Mouse (Mus musculus) liver, embryonic 11.5 days (tissue): ENCODE results near the gene Strn. TPM values are rescaled to one million over a fixed set of nuclear protein-coding genes. Genes with fewer than 3 reads are reported as not detected.

Experiments
- ATAC-seq: fragments of 200-750 bp; cut with Nextera tagmentation; replicated peaks from 2 replicates; pipeline ENCODE4 v1.8.0; 2017; ENCODE audit warnings: moderate number of reproducible peaks, mild to moderate bottlenecking, moderate TSS enrichment, moderate library complexity; ENCODE audit not compliant: low FRiP score
- DNase-seq: peaks from one replicate; pipeline ENCODE4 v3.0.0-alpha.2; 2017; ENCODE audit warnings: low spot score
- H3K27ac ChIP-seq: fragments of 300-500 bp; sonication (generic); 2 replicates; pipeline ENCODE4 v1.5.1; 2014; ENCODE audit warnings: mild to moderate bottlenecking, low read depth, low read length, control low read depth
- H3K27me3 ChIP-seq: fragments of 300-500 bp; sonication (generic); replicated peaks from 2 replicates; pipeline ENCODE4 v1.6.1; 2014; ENCODE audit warnings: low read length, mixed read lengths; ENCODE audit not compliant: control insufficient read depth, insufficient read depth
- H3K36me3 ChIP-seq: fragments of 300-500 bp; sonication (generic); 2 replicates; pipeline ENCODE4 v1.6.1; 2014; ENCODE audit warnings: mild to moderate bottlenecking, low read length, moderate library complexity, mixed read lengths; ENCODE audit not compliant: control insufficient read depth, insufficient read depth
- H3K4me1 ChIP-seq: fragments of 300-500 bp; sonication (generic); replicated peaks from 2 replicates; pipeline ENCODE4 v1.6.1; 2014; ENCODE audit warnings: low read length, mixed read lengths; ENCODE audit not compliant: control insufficient read depth, insufficient read depth
- H3K4me2 ChIP-seq: fragments of 300-500 bp; sonication (generic); 2 replicates; pipeline ENCODE4 v1.6.1; 2014; ENCODE audit warnings: mild to moderate bottlenecking, control low read depth, moderate library complexity
- H3K4me3 ChIP-seq: fragments of 300-500 bp; sonication (generic); 2 replicates; pipeline ENCODE4 v1.5.1; 2014; ENCODE audit warnings: low read depth, low read length, control low read depth
- H3K9ac ChIP-seq: fragments of 300-500 bp; sonication (generic); 2 replicates; pipeline ENCODE4 v1.6.1; 2014; ENCODE audit warnings: low read depth, low read length, control low read depth
- H3K9me3 ChIP-seq: fragments of 300-500 bp; sonication (generic); 2 replicates; pipeline ENCODE4 v1.6.1; 2016; ENCODE audit warnings: low read length, inconsistent platforms, mixed read lengths; ENCODE audit not compliant: control insufficient read depth
- WGBS: fragments of 180-500 bp; shearing (Covaris S2); extraction: QIAGEN DNeasy Blood & Tissue Kit; methylation state at CpG from one replicate; pipeline ENCODE4 v1.1.7; 2014; 5-methylcytosine and 5-hydroxymethylcytosine counted together
- polyA plus RNA-seq: library from polyadenylated mRNA; unstranded; fragments of >200 nt; fragmentation: Nextera tagmentation; extraction: Ambion mirVana; gene quantifications from 2 replicates; pipeline ENCODE4 v1.2.1, GENCODE M21; 2014

Strn gene
- polyA plus RNA-seq, 1 experiment from 2014 or later = 6.8 TPM

- no peak for DNase-seq
- Histone ChIP-seq H3K4me1 (no peaks in the 10 kb centered on the region), H3K36me3 (peaks cover 4% of the 10 kb centered on the region), H3K27ac (no peak overlapping the region), H3K9ac (no peak overlapping the region), H3K27me3 (no peaks in the 10 kb centered on the region), H3K9me3 (no peaks in the 10 kb centered on the region), H3K4me2 (no peak overlapping the region), H3K4me3 (no peak overlapping the region)
- ATAC-seq = no peak
- WGBS = 85% methylated on average over 17 of the region's 17 CpGs
These were observed 16.1 kb upstream of the Strn start for GRCm38 (mm10) chr17:78752938-78753655.

DNA sequence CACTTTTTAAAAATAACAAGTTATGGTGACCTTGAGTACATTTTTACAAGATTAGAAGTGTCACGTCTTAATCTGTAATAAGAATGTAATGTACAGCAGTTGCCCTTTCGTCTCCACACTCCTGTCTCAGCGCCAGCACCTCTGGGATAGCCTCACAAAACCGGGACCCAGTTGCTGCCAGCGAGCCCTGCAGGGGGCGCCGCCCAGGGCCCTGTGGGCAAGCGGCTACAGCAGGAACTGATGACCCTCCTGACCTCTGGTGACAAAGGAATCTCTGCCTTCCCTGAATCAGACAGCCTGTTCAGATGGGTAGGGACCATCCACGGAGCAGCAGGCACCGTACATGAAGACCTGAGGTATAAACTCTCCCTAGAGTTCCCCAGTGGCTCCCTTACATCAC is 15.1 kb upstream of the Strn start:
- WGBS = 70% methylated on average over 10 of the region's 10 CpGs
- H3K9me3 ChIP-seq = no peaks in the 10 kb centered on the region

GRCm38 (mm10) chr17:78748440-78748839 is 11.4 kb upstream of the Strn start:
- ATAC-seq (no peak), DNase-seq (no peak)
- Histone ChIP-seq H3K4me1 (no peaks in the 10 kb centered on the region), H3K27me3 (no peaks in the 10 kb centered on the region), H3K27ac (no peak overlapping the region), H3K36me3 (peaks cover 4% of the 10 kb centered on the region), H3K4me2 (no peak overlapping the region), H3K4me3 (no peak overlapping the region), H3K9ac (no peak overlapping the region), H3K9me3 (no peaks in the 10 kb centered on the region)
- 85% methylated on average over 9 of the region's 9 CpGs for WGBS

More for the DNA sequence above, 15.1 kb upstream of the Strn start:
- no peak overlapping the region for H3K4me3 ChIP-seq
- ATAC-seq = no peak
- no peak overlapping the region for H3K4me2 ChIP-seq
- H3K27ac ChIP-seq = no peak overlapping the region
- H3K27me3 ChIP-seq = no peaks in the 10 kb centered on the region
- H3K9ac ChIP-seq = no peak overlapping the region
- H3K4me1 ChIP-seq = no peaks in the 10 kb centered on the region
- DNase-seq = no peak
- peaks cover 4% of the 10 kb centered on the region for H3K36me3 ChIP-seq

GRCm38 (mm10) chr17:78738416-78738815 is 1.4 kb upstream of the Strn start:
- no peaks in the 10 kb centered on the region for H3K27me3 ChIP-seq
- H3K27ac ChIP-seq = no peak overlapping the region
- peaks cover 17% of the 10 kb centered on the region for H3K4me1 ChIP-seq
- no peak for ATAC-seq
- no peak overlapping the region for H3K9ac ChIP-seq
- H3K4me3 ChIP-seq = no peak overlapping the region
- WGBS = 44% methylated on average over 1 of the region's 1 CpGs
- no peaks in the 10 kb centered on the region for H3K9me3 ChIP-seq
- H3K36me3 ChIP-seq = no peaks in the 10 kb centered on the region
- no peak overlapping the region for H3K4me2 ChIP-seq
- no peak for DNase-seq

GRCm38 (mm10) chr17:78737771-78738170 is 775 bp upstream of the Strn start:
- H3K4me3 ChIP-seq = no peak overlapping the region
- no peaks in the 10 kb centered on the region for H3K9me3 ChIP-seq
- no peaks in the 10 kb centered on the region for H3K36me3 ChIP-seq
- H3K4me2 ChIP-seq = no peak overlapping the region
- ATAC-seq (no peak), DNase-seq (no peak)
- WGBS = 52% methylated on average over 2 of the region's 2 CpGs
- H3K27me3 ChIP-seq = no peaks in the 10 kb centered on the region
- no peak overlapping the region for H3K9ac ChIP-seq
- H3K4me1 ChIP-seq = peaks cover 17% of the 10 kb centered on the region
- no peak overlapping the region for H3K27ac ChIP-seq

DNA sequence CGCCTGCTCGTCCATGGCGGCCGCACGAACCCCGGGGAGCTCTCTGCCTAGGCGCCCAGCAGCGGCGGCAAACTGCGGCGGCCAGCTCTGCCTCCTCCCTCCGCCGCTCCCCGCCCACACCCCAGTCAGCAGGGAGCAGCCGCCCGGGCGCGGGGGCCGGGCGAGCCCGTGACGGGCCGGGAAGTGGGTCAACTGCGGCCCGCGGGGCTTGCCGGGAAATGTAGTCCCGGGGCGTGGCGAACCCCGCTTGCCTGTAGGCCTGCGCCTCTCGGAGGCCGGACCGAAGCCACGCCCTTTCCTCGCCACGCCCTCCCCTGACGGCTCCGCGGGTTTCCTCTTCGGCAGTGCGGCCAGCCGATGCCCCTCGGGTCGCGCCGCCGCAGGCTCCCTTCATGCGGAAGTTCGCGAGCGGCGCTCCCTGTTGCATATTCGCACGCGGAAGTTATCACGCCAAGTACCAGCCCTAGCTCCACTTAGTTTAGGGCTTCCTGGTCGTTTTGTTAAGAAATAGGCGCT is 465 bp downstream of the Strn start:
- Histone ChIP-seq H3K4me2 (peak overlapping the region; percentile 82), H3K27ac (peak overlapping the region; percentile 92), H3K4me3 (peak overlapping the region; percentile 92), H3K36me3 (no peaks in the 10 kb centered on the region; the same call in 1 of the 2 replicates), H3K27me3 (no peaks in the 10 kb centered on the region), H3K9me3 (no peaks in the 10 kb centered on the region), H3K4me1 (peaks cover 17% of the 10 kb centered on the region), H3K9ac (peak overlapping the region; percentile 88)
- peak; percentile 97 for ATAC-seq
- under 1% methylated on average over 56 of the region's 60 CpGs for WGBS
- peak; percentile 100 for DNase-seq

- DNase-seq = peak; percentile 46
- WGBS = under 1% methylated on average over 25 of the region's 39 CpGs
- H3K36me3 ChIP-seq = no peaks in the 10 kb centered on the region; the same call in 1 of the 2 replicates
These were observed 1.1 kb downstream of the Strn start for GRCm38 (mm10) chr17:78735731-78736472.

GRCm38 (mm10) chr17:78734806-78735205 is 2.2 kb downstream of the Strn start:
- H3K36me3 ChIP-seq = no peaks in the 10 kb centered on the region; the same call in 1 of the 2 replicates
- H3K27me3 ChIP-seq = no peaks in the 10 kb centered on the region
- H3K27ac ChIP-seq = no peak overlapping the region
- DNase-seq (no peak), ATAC-seq (no peak)
- H3K4me3 ChIP-seq = peak overlapping the region; percentile 92
- WGBS = 73% methylated on average over 10 of the region's 10 CpGs
- H3K9me3 ChIP-seq = no peaks in the 10 kb centered on the region
- H3K4me1 ChIP-seq = peaks cover 17% of the 10 kb centered on the region
- peak overlapping the region; percentile 48; the same call in 1 of the 2 replicates for H3K9ac ChIP-seq
- peak overlapping the region; percentile 82 for H3K4me2 ChIP-seq

More at GRCm38 (mm10) chr17:78735731-78736472, 1.1 kb downstream of the Strn start:
- ATAC-seq = peak; percentile 74
- Histone ChIP-seq H3K27ac (peak overlapping the region; percentile 92), H3K4me1 (peaks cover 17% of the 10 kb centered on the region), H3K4me3 (peak overlapping the region; percentile 92), H3K9ac (peak overlapping the region; percentile 88), H3K9me3 (no peaks in the 10 kb centered on the region), H3K27me3 (no peaks in the 10 kb centered on the region), H3K4me2 (peak overlapping the region; percentile 82)
